Mouse (Mus musculus): ENCODE data around the gene Cep295nl.

DNA sequence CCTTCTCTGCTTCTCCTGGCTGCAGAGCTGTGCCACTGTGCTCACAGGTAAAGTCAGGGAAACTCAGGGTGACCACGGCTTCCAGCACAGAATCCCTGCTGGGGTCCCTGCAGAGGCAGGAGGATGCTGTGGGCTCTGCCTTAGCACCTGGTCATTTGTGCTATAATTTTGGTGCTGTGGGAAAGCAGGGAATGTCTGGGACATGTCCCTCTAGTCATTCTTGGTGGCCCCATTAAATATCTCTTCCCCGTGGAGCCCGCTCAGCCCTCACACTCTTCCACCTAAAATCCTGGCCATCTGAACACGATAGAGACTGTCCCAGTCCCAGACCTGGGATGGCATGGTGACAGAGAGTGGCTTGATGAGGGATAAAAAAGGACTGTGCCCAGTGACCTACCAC lies 21.7 kb upstream of the Cep295nl start:
- TF ChIP-seq CTCF (IDR thresholded peaks at IDR 0.05; ENCODE audit: control insufficient read depth, insufficient read depth, insufficient read length) (no peak), MAX (IDR thresholded peaks at IDR 0.05) (no peak), CEBPB (IDR thresholded peaks at IDR 0.05; ENCODE audit: low read depth) (no peak), MYOG (IDR thresholded peaks at IDR 0.05; ENCODE audit: control insufficient read depth, extremely low read depth, insufficient read length) (no peak), USF1 (IDR thresholded peaks at IDR 0.05; ENCODE audit: low read depth) (no peak), FOSL1 (IDR thresholded peaks at IDR 0.05; ENCODE audit: insufficient read depth, low read length, poor library complexity, severe bottlenecking) (no peak)
